Mouse (Mus musculus): Measurements from ENCODE around the gene Cd79b. TPM values are rescaled to one million over a fixed set of nuclear protein-coding genes. Genes with fewer than 3 reads are reported as not detected.
"Not testable (repeated sequence)": the region's sequence is repeated elsewhere in the genome, so short reads cannot be mapped to it uniquely, and the experiment has no call there.

Gene Cd79b
- total RNA-seq (2021) = 1 to 10 TPM; 2.3 to 3.1 TPM

DNA sequence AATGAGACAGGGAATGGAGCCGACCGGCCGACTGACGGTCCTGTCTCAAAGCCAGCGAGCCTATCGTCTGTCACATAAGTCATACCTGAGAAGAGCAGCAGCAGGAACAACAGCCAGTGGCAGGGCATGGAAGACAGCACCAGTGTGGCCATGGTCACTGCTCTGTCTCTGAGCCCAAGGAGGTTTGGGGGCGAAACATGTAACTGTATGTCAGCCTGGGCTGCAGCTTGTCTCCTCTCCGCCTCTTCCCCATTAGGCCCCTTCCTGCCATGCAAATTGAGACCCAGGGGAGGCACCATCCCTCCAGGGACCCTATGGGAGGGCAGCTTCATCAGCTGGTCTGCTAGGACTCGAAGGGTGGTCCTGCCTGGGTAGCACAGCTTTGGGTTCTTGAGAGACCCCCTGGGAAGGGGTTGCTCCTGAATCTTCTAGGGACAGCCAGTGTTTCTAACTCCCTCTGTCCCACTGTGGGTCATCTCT, at the start of gene Cd79b:
Gene Cd79b, minus strand, starts transcription at position 430 of the 480 bp plus-strand sequence.
- intact Hi-C loops (cut with DNase I) = no loop called here
- no peak for DNase-seq

DNA sequence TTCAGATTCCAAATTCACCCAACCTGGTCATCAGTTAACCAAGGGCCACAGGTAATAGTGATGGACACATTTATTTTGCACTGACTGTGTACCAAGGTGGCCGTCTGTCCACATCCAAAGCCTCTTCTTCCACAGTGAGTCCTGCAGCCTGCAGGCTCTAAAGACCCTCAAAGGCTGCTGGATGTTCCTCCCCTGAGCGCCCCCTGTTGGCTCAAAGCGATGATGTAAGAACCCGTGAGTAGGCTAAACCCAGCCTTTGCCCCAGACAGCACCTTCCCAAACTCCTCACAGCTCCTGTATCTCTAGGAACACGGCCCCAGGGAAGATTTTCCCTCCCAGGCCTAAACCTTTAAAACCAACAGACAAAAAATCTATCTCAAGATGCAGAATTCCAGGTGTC, 44.8 kb upstream of the Cd79b start:
- intact Hi-C loops (cut with DNase I) = no loop called here
- no peak for DNase-seq

DNA sequence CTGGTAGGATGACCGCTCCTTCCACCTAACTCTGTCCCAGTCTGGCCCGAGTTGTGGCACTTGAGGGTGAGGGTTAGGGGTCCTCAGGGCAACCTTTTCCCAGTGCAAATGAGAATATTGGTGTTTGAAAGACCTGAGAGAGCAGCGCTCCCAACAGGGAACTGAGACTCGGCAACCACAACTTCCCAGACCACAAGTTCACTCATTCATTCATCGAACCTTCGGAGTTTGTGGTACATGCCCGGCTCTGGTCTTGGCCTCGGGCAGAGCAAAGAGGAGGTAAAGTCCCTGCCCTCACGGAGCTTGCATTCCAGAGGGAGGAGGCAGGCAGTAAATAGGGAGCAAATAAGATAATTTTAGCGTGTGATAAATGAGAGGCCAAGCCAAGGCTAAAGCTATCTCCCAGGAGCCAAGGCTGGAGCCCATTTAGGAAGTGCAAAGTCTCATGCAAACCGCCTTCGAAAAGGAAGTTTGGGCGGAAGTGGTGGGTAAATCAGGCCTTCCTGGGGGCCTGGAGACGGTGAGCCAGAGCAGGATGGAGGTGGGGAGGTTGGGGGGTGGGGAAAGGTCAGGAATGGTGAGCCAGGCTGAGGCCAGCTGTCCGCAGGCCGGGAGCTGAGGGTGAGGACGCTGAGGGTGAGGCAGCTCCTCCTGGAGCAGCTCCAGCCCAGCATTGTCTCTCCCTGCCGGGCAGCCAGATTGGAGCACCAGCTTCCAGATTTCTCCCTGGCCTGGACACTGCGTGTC, 41.0 kb upstream of the Cd79b start:
- intact Hi-C loops (cut with DNase I) = no loop called here
- peak in 1 of 2 experiments; percentile 27 for DNase-seq

DNA sequence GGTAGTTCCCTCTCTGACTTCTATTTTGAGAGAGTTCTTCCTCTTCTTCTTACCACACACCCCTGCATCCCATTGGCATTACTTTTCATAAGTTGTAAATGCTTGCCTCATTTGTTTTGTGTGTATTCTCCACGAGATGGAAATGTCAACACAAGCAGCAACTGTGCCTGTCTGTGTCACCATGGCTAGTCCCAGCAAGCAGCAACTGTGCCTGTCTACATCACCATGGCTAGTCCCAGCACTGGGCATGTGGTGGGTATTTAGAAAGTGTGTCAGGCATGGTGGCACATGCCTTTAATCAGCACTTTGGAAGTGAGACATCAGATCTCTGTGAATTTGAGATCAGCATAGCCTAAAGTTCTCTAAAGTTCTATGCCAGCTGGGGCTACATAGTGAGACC, 39.6 kb upstream of the Cd79b start:
- intact Hi-C loops (cut with DNase I) = no loop called here
- DNase-seq = no peak

DNA sequence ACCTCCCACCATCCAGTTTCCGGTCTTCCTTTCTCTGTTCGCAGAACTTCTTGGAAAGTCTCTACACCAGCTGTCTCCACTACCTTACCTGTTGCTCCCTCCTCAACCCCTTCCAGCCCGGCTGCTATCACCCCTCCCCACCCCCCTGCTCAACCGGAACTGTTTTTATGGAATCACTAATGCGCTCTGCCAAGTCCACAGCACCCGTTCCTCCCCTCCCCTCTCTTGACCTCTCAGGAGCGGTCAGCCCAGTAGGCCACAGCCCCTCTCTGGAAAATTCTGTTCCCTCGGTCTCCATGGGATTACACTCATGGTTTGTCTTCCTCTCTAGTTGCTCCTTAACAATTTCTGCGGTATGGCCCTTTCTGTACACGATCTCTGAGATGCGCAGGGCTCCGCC, 38.6 kb upstream of the Cd79b start, which contains the start of gene Scn4a:
Gene Scn4a, minus strand, starts transcription at position 101 of the 400 bp plus-strand sequence.
- no peak for DNase-seq
- intact Hi-C loops (cut with DNase I) = no loop called here

DNA sequence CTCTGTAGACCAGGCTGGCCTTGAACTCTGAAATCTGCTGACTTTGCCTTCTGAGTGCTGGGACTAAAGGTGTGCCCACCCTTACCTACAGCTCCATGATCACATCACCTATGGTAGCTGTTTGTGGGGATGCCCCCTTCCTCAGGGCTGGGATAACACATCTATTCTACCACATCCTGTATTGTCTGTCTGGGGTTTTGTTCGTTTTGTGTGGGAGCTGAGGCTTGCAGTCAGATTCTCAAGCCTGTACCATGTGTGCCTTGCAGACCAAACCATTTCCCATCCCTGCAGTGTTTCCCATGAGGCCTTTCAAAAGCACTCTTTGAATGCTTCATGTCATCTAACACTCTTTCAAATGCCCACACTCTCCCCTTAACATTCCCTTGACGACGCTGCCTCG, 37.4 kb upstream of the Cd79b start:
- intact Hi-C loops (cut with DNase I) = no loop called here
- no peak for DNase-seq

DNA sequence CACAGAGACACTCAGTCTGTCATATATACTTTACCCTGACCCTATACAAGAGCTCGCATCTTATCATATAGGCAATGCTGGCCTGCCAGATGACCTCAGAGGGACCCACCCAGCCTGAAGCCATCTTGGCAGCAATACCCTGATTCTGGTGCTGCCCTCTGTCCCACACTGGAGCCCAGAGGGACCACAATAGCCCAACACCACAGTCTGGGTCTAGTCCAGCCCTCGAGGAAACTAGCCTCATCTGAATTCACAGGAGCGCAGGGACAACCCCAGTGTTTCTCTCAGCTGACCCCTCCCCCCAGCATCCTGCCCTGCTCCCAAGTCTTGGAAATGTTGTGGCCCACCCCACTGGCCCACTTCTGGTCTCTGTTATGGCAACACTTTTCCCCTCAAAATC, 36.7 kb upstream of the Cd79b start:
- intact Hi-C loops (cut with DNase I) = no loop called here
- DNase-seq = no peak

DNA sequence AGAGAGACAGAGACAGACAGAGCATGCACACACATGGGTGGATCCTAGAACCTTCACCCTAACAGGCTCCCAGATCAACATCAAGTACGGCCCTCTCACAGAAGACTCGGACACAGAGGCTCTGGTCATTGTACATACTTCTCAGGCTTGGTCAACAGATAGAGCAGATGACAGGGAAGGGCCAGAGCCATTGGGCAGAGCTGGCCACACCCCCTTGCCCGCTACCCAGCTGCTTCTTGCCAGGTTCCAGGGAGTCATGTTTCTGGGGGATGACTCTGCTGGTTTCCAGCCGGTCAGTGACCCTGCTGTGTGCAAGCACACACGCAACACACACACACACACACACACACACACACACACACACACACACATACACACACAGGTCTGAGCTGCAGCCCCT, 36.3 kb upstream of the Cd79b start:
- intact Hi-C loops (cut with DNase I) = no loop called here
- no peak for DNase-seq

DNA sequence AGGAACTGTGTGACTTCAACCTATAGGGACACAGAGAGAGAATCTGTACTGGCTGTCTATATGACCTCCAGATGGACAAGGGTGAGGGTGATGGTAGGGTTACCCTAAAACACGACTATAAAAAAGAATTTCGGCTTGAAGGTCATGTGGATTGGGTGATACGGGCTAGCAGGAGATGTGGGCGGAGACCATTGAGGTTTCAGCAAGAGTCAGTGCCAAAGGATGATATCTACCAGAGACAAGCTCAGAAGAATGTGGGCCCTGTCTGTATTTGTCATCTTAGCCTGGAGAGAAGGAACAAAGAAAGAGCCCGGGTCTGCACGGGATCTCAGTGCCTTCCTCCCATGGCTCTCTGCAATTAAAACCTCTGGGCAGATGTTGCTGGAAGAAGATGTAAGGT, 35.2 kb upstream of the Cd79b start:
- intact Hi-C loops (cut with DNase I) = no loop called here
- DNase-seq = no peak

DNA sequence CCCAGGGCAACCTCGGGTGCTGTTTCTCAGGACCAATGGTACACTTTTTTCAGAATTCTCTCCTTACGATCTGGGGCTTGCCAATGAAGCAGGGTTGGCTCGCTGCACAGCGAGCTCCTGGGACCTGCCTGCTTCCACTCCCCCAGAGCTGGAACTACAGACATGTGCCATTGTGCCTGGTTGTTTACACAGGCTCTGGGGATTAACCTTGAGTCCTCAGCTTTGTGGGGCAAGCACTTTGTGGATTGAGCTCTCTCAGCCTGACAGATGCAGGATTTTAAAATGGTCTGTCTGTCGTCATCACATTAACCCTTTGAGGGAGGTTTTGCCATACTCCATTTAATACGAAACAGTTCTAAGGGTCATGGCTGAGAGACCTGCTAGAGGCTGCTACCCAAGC, 30.3 kb upstream of the Cd79b start:
- intact Hi-C loops (cut with DNase I) = no loop called here
- DNase-seq = no peak

DNA sequence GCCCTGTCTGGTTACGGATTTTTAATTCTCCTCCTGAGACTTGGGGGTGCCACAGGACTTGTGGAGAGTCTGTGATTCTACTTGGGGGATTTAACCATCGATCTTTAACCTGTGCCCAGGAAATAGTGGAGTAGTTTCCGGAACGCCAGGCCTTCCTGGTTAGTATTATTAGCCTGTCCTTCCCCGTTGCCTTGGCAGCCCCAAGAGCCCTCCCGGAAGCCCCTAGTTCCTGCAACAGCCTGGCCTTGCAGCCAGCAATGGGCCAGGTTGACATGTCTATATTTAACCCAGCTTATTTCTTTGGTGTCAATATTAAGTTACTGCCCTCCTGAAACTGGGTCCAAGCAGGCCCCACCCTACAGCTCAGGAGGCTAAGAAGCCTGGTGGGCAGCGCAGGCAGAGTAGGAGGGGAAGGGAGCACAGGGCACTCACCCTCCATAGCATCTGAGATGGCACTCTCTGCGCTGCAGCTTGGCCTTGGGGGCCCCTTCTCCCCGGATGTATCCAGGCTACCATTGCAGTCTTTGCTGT, 26.5 kb upstream of the Cd79b start:
- no peak for DNase-seq
- intact Hi-C loops (cut with DNase I) = no loop called here

DNA sequence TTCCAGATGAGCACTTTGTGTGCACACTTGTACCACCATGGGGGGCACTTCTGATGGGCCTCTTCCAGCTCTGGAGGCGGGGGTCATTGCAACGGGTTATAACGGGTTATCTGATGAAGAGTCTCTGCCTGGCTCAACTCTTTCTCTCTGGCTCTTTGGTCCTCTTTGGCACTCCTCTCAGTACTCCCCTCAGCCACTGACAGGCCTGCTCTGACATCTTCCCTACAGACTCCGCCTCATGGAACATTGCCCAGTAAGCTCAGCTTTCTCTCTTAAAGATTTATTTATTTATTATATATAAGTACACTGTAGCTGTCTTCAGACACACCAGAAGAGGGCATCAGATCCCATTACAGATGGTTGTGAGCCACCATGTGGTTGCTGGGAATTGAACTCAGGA, 24.8 kb upstream of the Cd79b start:
- intact Hi-C loops (cut with DNase I); DNase-seq: not testable (repeated sequence)

DNA sequence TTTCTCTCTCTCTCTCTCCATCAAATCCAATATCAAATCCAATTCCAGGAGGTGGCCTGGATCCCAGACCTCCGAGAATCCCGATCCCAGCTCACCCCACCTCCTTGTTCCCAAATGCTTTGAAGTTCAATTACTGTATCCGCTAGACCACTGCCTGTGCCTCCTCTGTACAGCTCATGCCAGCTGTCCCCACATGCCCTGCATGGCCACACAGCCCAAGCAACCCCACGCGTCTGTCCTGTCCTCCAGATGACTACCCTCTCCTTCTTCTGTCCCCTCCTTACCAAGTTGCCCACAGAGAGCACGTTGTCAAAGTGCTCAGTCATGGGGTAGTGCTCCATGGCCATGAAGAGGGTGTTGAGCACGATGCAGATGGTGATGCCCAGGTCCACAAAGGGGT, 24.3 kb upstream of the Cd79b start:
- intact Hi-C loops (cut with DNase I) = no loop called here
- no peak for DNase-seq

DNA sequence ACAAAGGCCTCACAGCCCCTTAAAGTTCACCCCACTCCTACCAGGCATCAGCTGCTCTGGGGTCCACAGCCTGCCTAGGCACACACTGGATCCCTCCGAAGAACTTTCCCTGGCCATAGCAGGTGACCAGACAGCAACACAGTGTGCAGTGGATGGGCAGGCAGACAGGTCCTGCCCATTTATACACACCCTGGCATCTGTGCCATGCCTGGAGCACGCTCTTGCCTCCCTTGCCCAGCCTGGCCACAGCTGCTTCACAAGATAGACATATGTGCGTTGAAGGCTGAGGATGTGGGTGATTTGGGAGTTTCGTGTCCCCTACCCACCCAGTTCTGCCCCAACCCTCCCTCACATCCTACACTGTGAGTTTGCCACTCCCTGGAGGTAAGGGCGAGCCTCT, 23.5 kb upstream of the Cd79b start:
- no peak for DNase-seq

DNA sequence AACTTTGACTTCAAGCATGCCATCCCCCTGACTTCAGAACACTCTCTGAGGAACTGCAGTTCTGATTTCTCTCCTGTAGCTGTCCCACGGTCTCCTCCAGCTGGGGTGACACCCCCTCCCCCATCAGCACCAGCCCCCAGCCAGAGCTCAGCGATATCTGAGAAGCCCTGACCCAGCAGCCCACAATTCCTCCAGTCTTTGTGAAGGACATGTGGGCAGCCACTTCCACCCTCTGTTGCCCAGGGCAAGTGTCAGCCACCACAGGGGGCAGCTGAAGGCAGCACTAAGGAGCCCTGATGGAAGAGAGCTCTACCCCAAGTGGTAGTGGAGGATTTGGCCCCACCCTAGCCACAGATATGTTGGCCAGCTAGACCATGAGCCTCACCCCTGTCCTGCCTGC, 19.5 kb upstream of the Cd79b start:
- intact Hi-C loops (cut with DNase I) = no loop called here
- no peak for DNase-seq

More for the DNA sequence above, 23.5 kb upstream of the Cd79b start:
- intact Hi-C loops (cut with DNase I) = no loop called here

DNA sequence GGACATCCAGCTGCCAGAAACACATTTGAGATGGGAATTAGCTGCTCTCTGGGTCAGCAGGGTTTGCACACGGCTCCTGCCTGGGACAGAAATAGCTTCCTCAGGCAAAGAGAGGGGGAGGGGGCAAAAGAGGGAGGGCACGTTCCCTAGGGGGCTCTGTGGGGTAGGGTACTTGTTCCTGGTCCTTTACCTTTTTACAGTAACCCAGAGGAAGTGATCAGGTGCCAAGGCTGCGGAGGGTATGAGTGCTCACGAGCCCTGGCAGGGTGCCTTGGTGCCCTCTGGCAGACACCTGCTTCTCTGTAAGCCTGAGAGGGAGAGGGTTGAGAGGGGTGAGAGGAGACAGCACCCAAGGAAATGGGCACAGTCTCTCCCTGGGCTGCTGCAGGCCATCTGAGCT, 17.9 kb upstream of the Cd79b start:
- intact Hi-C loops (cut with DNase I) = no loop called here
- DNase-seq = peak; percentile 50 to 62

DNA sequence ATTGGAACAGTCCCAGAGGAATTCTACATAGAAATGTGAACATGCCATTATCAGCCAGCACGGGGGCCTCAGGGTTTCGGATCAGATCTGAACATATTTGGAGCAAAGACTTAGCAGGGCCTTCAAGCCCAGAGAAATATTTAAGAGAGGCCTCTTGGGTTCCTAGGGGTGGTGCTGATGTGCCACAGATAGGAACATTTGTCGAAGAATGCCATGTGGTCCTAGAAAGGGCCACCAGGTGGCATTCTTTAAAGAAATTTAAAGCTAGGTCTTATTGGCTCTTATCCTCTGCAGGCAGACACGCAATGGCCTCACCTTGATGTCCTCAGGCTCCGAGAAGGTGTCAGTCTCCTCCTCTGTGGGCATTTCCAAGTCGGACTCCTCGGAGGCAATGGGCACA, 15.1 kb upstream of the Cd79b start:
- intact Hi-C loops (cut with DNase I) = loop anchor here (1.0 kb wide), 1 partner anchor 63 kb away; no protein-coding TSS in a partner anchor
- DNase-seq = peak; percentile 57 to 63

DNA sequence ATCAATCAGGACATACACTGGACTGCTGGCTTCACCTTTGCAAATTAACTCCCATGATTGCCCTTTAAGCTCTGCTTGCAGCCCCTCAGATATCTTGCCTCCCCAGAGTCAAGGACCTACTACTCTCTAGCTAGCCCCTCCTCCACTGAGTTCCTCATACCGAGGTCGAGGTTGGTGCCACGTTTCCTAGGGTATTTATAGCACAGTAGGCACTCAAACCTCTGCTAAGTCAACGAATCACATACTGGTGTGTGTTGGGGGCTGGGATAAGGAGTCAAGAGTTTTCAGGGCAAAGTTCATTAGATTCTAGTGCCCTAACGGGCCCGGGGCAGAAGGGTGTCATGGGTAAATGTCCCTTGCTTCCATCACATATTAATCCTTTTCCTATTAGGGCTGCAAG, 14.6 kb upstream of the Cd79b start:
- DNase-seq = peak; percentile 60
- intact Hi-C loops (cut with DNase I) = loop anchor here (1.0 kb wide), 1 partner anchor 63 kb away; no protein-coding TSS in a partner anchor

DNA sequence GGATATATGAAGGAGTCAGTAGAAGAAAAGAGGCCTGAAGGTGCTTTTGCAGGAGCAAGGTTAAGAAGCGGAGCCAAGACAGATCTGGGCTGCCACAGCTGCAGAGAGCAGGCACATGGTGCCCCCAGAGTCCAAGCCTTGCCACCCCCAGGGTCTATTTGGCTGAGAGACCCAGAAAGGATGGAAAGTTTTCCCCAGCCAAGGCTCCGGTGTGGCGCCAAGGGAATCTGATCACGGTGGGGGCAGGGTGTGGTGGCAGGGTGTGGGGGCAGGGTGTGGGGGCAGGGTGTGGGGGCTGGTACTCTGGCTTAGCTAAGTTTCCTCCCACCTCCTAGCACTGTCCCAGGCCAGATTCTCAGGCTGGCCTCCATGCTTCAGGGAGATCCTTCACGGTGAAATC, 14.0 kb upstream of the Cd79b start:
- DNase-seq = peak in 1 of 2 experiments; percentile 34
- intact Hi-C loops (cut with DNase I) = no loop called here

DNA sequence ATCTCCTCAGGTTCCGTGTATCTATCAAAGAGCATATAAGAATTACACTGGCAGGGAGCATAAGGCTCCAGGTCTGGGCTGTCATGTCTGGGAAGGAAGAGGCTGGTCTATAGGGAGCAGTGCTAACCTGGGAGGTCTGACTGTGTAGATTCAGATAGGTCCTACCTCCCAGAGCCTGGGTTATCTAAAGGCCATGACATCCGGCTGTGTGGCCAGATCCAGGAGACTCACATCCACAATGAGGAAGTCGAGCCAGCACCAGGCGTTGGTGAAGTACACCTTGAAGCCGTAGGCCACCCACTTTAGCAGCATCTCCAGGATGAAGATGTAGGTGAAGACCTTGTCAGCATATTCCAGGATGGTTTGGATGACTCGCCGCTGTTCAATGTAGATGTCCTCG, 11.9 kb upstream of the Cd79b start:
- no peak for DNase-seq
- intact Hi-C loops (cut with DNase I) = loop anchor here (1.0 to 2.0 kb wide), 2 partner anchors 23 to 38 kb away; partner anchors contain the start of gene Prr29

DNA sequence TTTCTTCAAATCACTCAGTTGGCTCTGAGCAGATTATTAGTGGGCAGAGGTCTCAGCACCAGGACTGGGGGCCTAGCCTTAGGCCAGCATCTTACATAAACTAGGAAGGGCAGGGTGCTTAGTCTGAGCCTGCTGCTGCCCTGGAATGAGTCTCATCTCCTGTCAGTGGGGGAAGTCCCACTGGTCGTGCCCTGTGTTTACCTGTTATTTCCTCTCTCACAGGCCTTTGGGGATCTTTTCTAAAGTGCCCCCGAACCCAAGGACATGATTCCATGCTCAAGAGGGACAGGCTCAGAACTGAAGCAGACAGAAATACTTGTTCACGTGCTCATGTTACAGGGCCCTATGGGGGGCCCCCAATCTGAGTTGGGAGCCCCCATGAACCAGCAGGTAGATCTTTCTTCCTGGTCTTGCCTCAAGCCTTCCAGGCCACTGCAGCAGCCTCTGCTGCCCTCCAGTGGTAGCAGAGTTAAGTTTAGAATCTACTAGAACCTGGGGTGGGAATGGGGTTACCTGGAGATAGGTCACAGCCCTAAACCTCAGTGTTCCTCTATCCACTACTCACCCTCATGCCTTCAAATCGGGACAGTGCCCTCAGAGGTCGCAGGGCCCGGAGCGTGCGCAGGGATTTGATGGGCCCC, 11.1 kb upstream of the Cd79b start:
- intact Hi-C loops (cut with DNase I) = loop anchor here (1.0 to 2.0 kb wide), 2 partner anchors 22 to 39 kb away; partner anchors contain the start of gene Prr29
- DNase-seq = peak; percentile 74 to 86

DNA sequence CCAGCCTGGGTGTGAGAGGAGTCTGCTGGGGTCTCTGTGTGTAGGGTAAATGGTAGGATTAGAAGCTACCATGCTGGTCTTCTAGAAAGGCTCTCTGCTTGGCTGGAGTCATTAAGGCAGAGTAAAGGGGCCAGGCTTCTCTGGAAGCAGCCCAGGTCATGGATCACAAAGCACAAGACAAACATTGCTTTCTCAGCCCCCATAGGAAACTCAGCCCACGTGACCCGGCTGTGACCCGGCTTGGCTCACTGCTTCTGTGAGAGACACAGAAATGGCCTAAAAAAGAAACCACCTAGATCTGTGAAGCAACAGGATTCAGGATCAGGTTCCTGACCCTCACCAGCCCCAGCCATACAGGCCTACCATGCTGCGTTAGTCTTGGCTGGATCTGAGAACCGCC, 10.3 kb upstream of the Cd79b start:
- intact Hi-C loops (cut with DNase I) = no loop called here
- no peak for DNase-seq
